Mouse (Mus musculus): ENCODE data around the gene Defb9.

DNA sequence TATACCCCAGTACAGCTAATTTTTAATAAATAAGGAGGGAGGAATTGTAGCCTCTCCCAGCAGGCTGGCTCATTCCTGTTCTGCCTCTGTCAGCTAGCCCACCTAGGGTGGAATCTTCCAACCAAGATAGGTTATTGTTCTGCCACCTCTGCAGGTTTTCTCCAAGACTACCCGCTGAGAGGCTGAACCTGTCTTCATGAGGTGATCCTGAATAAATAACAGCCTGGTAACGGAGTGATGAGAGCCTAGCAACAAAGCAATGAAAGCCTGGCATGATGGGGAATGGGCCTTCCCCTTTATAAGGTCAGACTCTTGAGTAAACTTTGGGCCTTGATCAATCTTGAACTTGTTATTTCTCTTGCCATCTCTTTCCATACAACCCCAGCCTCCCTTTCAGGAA is 27.3 kb upstream of the Defb9 start:
- TF ChIP-seq CTCF (IDR thresholded peaks at IDR 0.05; ENCODE audit: low read depth) (no peak), EP300 (IDR thresholded peaks at IDR 0.05; ENCODE audit: low read depth) (no peak)

Measured in liver, postnatal 0 days (tissue).